Mouse (Mus musculus) lung, postnatal 0 days (tissue): ENCODE results near the gene Olfr1102. TPM values are rescaled to one million over a fixed set of nuclear protein-coding genes. Genes with fewer than 3 reads are reported as not detected.

Experiments
- ATAC-seq: fragments of 200-750 bp; cut with Nextera tagmentation; 2 replicates; pipeline ENCODE4 v1.8.0; 2017; ENCODE audit warnings: moderate library complexity
- DNase-seq: peaks from one replicate; pipeline ENCODE4 v3.0.0-alpha.2; 2016; ENCODE audit warnings: low spot score
- H3K27ac ChIP-seq: fragments of 300-500 bp; sonication (generic); 2 replicates; pipeline ENCODE4 v1.5.1; 2014; ENCODE audit warnings: antibody characterized with exemption, mild to moderate bottlenecking, low read length, mixed read lengths
- H3K27me3 ChIP-seq: fragments of 300-500 bp; sonication (generic); replicated peaks from 2 replicates; pipeline ENCODE4 v1.6.1; 2014; ENCODE audit warnings: low read length, mixed read lengths; ENCODE audit not compliant: insufficient read depth
- H3K36me3 ChIP-seq: fragments of 300-500 bp; sonication (generic); 2 replicates; pipeline ENCODE4 v1.6.1; 2014; ENCODE audit warnings: low read length, mixed read lengths; ENCODE audit not compliant: insufficient read depth
- H3K4me1 ChIP-seq: fragments of 300-500 bp; sonication (generic); 2 replicates; pipeline ENCODE4 v1.6.1; 2014; ENCODE audit warnings: antibody characterized with exemption, low read depth, low read length, mixed read lengths; ENCODE audit not compliant: insufficient read depth
- H3K4me2 ChIP-seq: fragments of 300-500 bp; sonication (generic); replicated peaks from 2 replicates; pipeline ENCODE4 v1.6.1; 2014; ENCODE audit warnings: low read depth, mild to moderate bottlenecking, low read length, moderate library complexity, mixed read lengths
- H3K4me3 ChIP-seq: fragments of 300-500 bp; sonication (generic); 2 replicates; pipeline ENCODE4 v1.5.1; 2014; ENCODE audit warnings: low read depth, low read length
- H3K9ac ChIP-seq: fragments of 300-500 bp; sonication (generic); replicated peaks from 2 replicates; pipeline ENCODE4 v1.6.1; 2014; ENCODE audit warnings: low read depth, mild to moderate bottlenecking
- H3K9me3 ChIP-seq: fragments of 300-500 bp; sonication (generic); 2 replicates; pipeline ENCODE4 v1.6.1; 2016; ENCODE audit warnings: low read length, mixed read lengths
- CTCF ChIP-seq: IDR thresholded peaks from 2 replicates; pipeline ENCODE4 v1.5.1; 2016; ENCODE audit warnings: antibody characterized with exemption, mild to moderate bottlenecking
- EP300 ChIP-seq: IDR thresholded peaks from 2 replicates; pipeline ENCODE4 v1.6.1; 2016; ENCODE audit warnings: antibody characterized with exemption, mild to moderate bottlenecking, control low read depth
- WGBS: fragments of 180-500 bp; shearing (Covaris S2); extraction: QIAGEN DNeasy Blood & Tissue Kit; methylation state at CpG from one replicate; pipeline ENCODE4 v1.1.7; 2014; 5-methylcytosine and 5-hydroxymethylcytosine counted together
- polyA plus RNA-seq: library from polyadenylated mRNA; unstranded; fragments of >200 nt; fragmentation: Nextera tagmentation; extraction: Ambion mirVana; gene quantifications from 2 replicates; pipeline ENCODE4 v1.2.1, GENCODE M21; 2015

Olfr1102 gene
- polyA plus RNA-seq = not detected in 2 replicates

DNA sequence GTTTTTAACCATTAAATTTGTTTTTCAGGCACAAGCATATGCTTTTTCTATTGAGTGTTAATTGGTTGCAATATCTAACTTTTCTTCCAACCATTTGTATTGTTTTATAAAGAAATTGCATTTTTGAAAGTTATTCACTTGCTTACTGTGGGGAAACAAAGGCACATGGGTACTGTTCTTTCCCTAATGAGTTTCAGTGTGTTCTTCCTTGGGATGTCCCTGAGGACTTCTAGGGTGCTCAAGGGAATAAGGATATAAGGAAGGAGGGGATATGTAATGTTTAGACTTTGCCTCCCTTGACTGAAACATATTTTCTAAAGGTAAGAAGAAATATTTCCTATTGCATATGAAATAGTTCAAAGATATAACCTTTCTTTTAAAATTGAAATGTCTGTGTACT is at the start of gene Olfr1102:
Gene Olfr1102 (plus strand): TSS at position 301 of the 400 bp plus-strand sequence.
- H3K4me3 ChIP-seq = no peak within 1 kb of the TSS
- ATAC-seq (no peak), DNase-seq (no peak)
- no peak within 1 kb of the TSS for H3K27ac ChIP-seq
- no peaks in the 10 kb centered on the region for H3K36me3 ChIP-seq
- no peaks in the 10 kb centered on the region for H3K27me3 ChIP-seq
- TF ChIP-seq EP300 = no peak
- TF ChIP-seq CTCF = no peak
- H3K4me1 ChIP-seq = no peaks in the 10 kb centered on the region
- H3K9ac ChIP-seq = no peak within 1 kb of the TSS
- no peak within 1 kb of the TSS for H3K4me2 ChIP-seq
- H3K9me3 ChIP-seq = no peaks in the 10 kb centered on the region

GRCm38 (mm10) chr2:86960593-86960992 is 37.6 kb upstream of the Olfr1102 start, which contains the start of gene Olfr1099:
TSS of gene Olfr1099 (minus strand) at chr2:86960693.
- DNase-seq (no peak), ATAC-seq (no peak)
- no peaks in the 10 kb centered on the region for H3K9me3 ChIP-seq
- H3K36me3 ChIP-seq = no peaks in the 10 kb centered on the region
- no peaks in the 10 kb centered on the region for H3K27me3 ChIP-seq
- H3K4me2 ChIP-seq = no peak within 1 kb of the TSS
- no peaks in the 10 kb centered on the region for H3K4me1 ChIP-seq
- no peak within 1 kb of the TSS for H3K9ac ChIP-seq
- 71% methylated on average over 1 of the region's 1 CpGs for WGBS
- H3K27ac ChIP-seq = no peak within 1 kb of the TSS
- no peak for TF ChIP-seq CTCF
- no peak for TF ChIP-seq EP300
- no peak within 1 kb of the TSS for H3K4me3 ChIP-seq

DNA sequence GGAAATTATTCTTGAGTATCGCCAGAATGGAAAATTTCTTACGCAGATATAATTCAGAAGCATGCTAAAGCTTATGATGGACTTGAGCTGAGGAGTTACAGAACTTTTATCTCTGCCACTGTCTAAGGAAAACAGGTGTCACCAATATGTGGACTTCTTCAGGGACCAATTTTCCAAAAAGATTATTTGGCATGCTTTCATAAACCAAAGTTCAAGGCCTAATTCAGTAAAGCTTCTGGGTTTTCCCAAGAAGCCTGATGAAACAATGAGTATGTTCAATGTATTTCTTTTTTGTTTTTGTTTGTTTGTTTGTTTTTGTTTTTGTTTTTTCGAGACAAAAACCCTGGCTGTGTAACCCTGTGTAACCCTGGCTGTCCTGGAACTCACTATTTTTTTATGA is 18.3 kb upstream of the Olfr1102 start, which contains the start of gene Olfr1100:
Gene Olfr1100 (minus strand): TSS at position 101 of the 400 bp plus-strand sequence.
- TF ChIP-seq CTCF = no peak
- no peak for TF ChIP-seq EP300
- Histone ChIP-seq H3K36me3 (no peaks in the 10 kb centered on the region), H3K4me3 (no peak within 1 kb of the TSS), H3K9me3 (no peaks in the 10 kb centered on the region), H3K27me3 (no peaks in the 10 kb centered on the region), H3K4me2 (no peak within 1 kb of the TSS), H3K9ac (no peak within 1 kb of the TSS), H3K27ac (no peak within 1 kb of the TSS), H3K4me1 (no peaks in the 10 kb centered on the region)
- ATAC-seq (no peak), DNase-seq (no peak)
- 61% methylated on average over 3 of the region's 3 CpGs for WGBS

DNA sequence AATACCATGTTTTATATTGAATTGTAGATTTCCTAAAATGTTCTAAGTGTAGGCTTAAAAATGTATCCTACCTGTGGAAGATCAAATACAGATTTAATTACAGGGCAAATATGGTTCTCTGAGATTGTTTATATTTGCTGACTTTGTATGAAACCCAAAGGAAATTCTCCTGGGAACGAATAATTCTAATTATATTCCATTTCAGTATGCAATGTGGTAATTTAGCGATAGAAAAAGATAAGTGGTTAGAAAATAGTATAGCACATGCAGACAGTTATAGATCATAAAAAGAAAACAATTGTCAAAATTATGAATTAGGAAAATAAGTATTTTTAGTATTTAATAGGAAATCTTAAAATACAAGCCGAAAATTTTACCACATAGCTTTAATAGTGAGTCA is 7.1 kb upstream of the Olfr1102 start, which contains the start of gene Olfr1101:
Gene Olfr1101 (minus strand): TSS at position 101 of the 400 bp plus-strand sequence.
- Histone ChIP-seq H3K9me3 (no peaks in the 10 kb centered on the region), H3K4me3 (no peak within 1 kb of the TSS), H3K4me2 (no peak within 1 kb of the TSS), H3K27me3 (no peaks in the 10 kb centered on the region), H3K27ac (no peak within 1 kb of the TSS), H3K36me3 (no peaks in the 10 kb centered on the region), H3K9ac (no peak within 1 kb of the TSS), H3K4me1 (no peaks in the 10 kb centered on the region)
- 70% methylated on average over 3 of the region's 3 CpGs for WGBS
- ATAC-seq (no peak), DNase-seq (no peak)
- TF ChIP-seq CTCF = no peak
- TF ChIP-seq EP300 = no peak

DNA sequence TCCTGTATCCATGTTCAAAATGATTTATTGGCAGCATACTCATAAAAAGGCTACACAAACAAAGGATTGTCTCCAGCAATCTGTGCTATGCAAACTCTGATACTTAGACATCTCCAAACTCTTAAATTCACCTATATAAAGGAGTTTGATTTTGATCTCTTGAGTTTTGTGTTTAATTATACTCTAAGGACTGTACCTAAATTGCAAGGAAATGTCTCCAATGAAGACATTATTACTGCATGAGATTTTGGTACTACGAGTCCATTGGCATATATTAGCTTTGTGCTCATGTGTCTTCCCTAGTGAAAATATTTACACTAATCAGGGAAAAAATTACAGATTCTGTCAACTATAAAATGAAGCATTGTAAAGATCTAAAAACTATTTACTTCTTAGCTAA is 28.8 kb downstream of the Olfr1102 start, which contains the start of gene Olfr1104:
Gene Olfr1104 (minus strand): TSS at position 101 of the 400 bp plus-strand sequence.
- Histone ChIP-seq H3K9me3 (no peaks in the 10 kb centered on the region), H3K9ac (no peak within 1 kb of the TSS), H3K4me1 (no peaks in the 10 kb centered on the region), H3K27me3 (no peaks in the 10 kb centered on the region), H3K4me2 (no peak within 1 kb of the TSS), H3K27ac (no peak within 1 kb of the TSS), H3K4me3 (no peak within 1 kb of the TSS), H3K36me3 (no peaks in the 10 kb centered on the region)
- ATAC-seq (no peak), DNase-seq (no peak)
- no peak for TF ChIP-seq CTCF
- TF ChIP-seq EP300 = no peak
- WGBS = 75% methylated on average over 1 of the region's 1 CpGs

GRCm38 (mm10) chr2:87036431-87036830 is 38.2 kb downstream of the Olfr1102 start, which contains the start of gene Olfr1105:
TSS of gene Olfr1105 (minus strand) at chr2:87036531.
- Histone ChIP-seq H3K36me3 (no peaks in the 10 kb centered on the region), H3K4me3 (no peak within 1 kb of the TSS), H3K9ac (no peak within 1 kb of the TSS), H3K4me1 (no peaks in the 10 kb centered on the region), H3K27ac (no peak within 1 kb of the TSS), H3K4me2 (no peak within 1 kb of the TSS), H3K27me3 (no peaks in the 10 kb centered on the region), H3K9me3 (no peaks in the 10 kb centered on the region)
- DNase-seq (no peak), ATAC-seq (no peak)
- TF ChIP-seq CTCF (no peak), EP300 (no peak)

DNA sequence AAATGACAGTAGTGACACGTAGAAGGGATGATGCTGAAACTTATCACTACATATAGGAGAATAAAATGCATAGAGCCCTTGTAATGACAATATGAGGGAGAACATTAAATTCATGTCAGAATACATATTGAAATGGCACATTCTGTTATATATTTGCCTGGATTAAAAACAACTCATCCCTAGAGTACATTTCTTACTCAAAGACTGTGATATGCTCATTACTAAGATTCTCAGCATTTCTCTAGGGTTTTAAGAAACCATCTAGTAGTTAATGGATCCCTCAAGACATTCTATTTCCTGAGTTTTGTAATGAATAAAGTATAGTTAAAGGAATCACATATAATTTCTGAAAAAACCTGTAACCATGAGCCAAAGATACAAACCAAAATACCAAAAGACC is 54.0 kb downstream of the Olfr1102 start, which contains the start of gene Olfr1106:
Gene Olfr1106 (minus strand): TSS at position 101 of the 400 bp plus-strand sequence.
- H3K4me2 ChIP-seq = no peak within 1 kb of the TSS
- H3K4me1 ChIP-seq = no peaks in the 10 kb centered on the region
- ATAC-seq (no peak), DNase-seq (no peak)
- no peaks in the 10 kb centered on the region for H3K27me3 ChIP-seq
- no peak within 1 kb of the TSS for H3K4me3 ChIP-seq
- TF ChIP-seq EP300 (no peak), CTCF (no peak)
- no peak within 1 kb of the TSS for H3K9ac ChIP-seq
- no peak within 1 kb of the TSS for H3K27ac ChIP-seq
- H3K36me3 ChIP-seq = no peaks in the 10 kb centered on the region
- H3K9me3 ChIP-seq = no peaks in the 10 kb centered on the region
- 70% methylated on average over 1 of the region's 1 CpGs for WGBS

Other genes with a start within 250 kb of the Olfr1102 start
- not detected in 2 replicates for gene Olfr1090, start 239.4 kb upstream of the Olfr1102 start, polyA plus RNA-seq
- gene Olfr1093, start 215.9 kb upstream of the Olfr1102 start, polyA plus RNA-seq = not detected in 2 replicates
- gene Olfr141, start 188.4 kb upstream of the Olfr1102 start, polyA plus RNA-seq = not detected in 2 replicates
- gene Olfr1094, start 173.7 kb upstream of the Olfr1102 start, polyA plus RNA-seq = not detected in 2 replicates
- not detected in 2 replicates for gene Olfr1095, start 146.7 kb upstream of the Olfr1102 start, polyA plus RNA-seq
- not detected in 2 replicates for gene Gm13723, start 123.6 kb upstream of the Olfr1102 start, polyA plus RNA-seq
- gene Olfr1097, start 106.2 kb upstream of the Olfr1102 start, polyA plus RNA-seq = not detected in 2 replicates
- gene Olfr1098, start 73.9 kb upstream of the Olfr1102 start, polyA plus RNA-seq = not detected in 2 replicates
- gene Olfr1099, start 37.7 kb upstream of the Olfr1102 start, polyA plus RNA-seq = not detected in 2 replicates
- gene Olfr1100, start 18.4 kb upstream of the Olfr1102 start, polyA plus RNA-seq = not detected in 2 replicates
- gene Olfr1101, start 7.2 kb upstream of the Olfr1102 start, polyA plus RNA-seq = not detected in 2 replicates
- gene Olfr1104, start 28.7 kb downstream of the Olfr1102 start, polyA plus RNA-seq = not detected in 2 replicates
- gene Olfr1105, start 38.1 kb downstream of the Olfr1102 start, polyA plus RNA-seq = not detected in 2 replicates
- gene Olfr1106, start 53.9 kb downstream of the Olfr1102 start, polyA plus RNA-seq = not detected in 2 replicates
- gene Olfr1107, start 77.4 kb downstream of the Olfr1102 start, polyA plus RNA-seq = not detected in 2 replicates
- gene Olfr1109, start 97.6 kb downstream of the Olfr1102 start, polyA plus RNA-seq = not detected in 2 replicates
- not detected in 2 replicates for gene Olfr259, start 116.2 kb downstream of the Olfr1102 start, polyA plus RNA-seq
- not detected in 2 replicates for gene Olfr1110, start 141.9 kb downstream of the Olfr1102 start, polyA plus RNA-seq
- not detected in 2 replicates for gene Olfr1111, start 154.2 kb downstream of the Olfr1102 start, polyA plus RNA-seq
- gene Olfr1112, start 189.4 kb downstream of the Olfr1102 start, polyA plus RNA-seq = not detected in 2 replicates
- not detected in 2 replicates for gene Olfr1113, start 210.6 kb downstream of the Olfr1102 start, polyA plus RNA-seq
- not detected in 2 replicates for gene Olfr1115, start 249.6 kb downstream of the Olfr1102 start, polyA plus RNA-seq